Mouse (Mus musculus) MEL (cell line): ENCODE measurements around the gene Krt42. TPM values are rescaled to one million over a fixed set of nuclear protein-coding genes. Genes with fewer than 3 reads are reported as not detected.

Experiments used
- DNase-seq: peaks from one replicate; pipeline ENCODE4 v3.0.0; 2011; ENCODE audit warnings: low read depth, low spot score
- H3K27ac ChIP-seq: 2 replicates; pipeline ENCODE4 v1.5.1; 2012; ENCODE audit warnings: low read depth, mild to moderate bottlenecking, control low read depth, low read length, moderate library complexity; ENCODE audit not compliant: control insufficient read depth
- H3K27me3 ChIP-seq, 2 experiments: fragments of 150-350 bp in 1 of 2; sonication (generic) in 1 of 2; 2 replicates each; pipeline ENCODE4 v1.6.1; 2012; ENCODE audit warnings: low read length in 2 of 2, mild to moderate bottlenecking in 2 of 2, improper control_type of control experiment in 1 of 2, moderate library complexity in 1 of 2; ENCODE audit not compliant: insufficient read depth in 2 of 2, control insufficient read depth in 1 of 2
- H3K36me3 ChIP-seq, 2 experiments: 2 replicates each; pipeline ENCODE4 v1.6.1; 2012 to 2014; ENCODE audit warnings: low read length in 2 of 2, improper control_type of control experiment in 1 of 2, inconsistent platforms in 1 of 2, mild to moderate bottlenecking in 1 of 2; ENCODE audit not compliant: insufficient read depth in 2 of 2, control insufficient read depth in 1 of 2
- H3K4me1 ChIP-seq, 2 experiments: fragments of 150-350 bp in 1 of 2; sonication (generic) in 1 of 2; 2 replicates each; pipeline ENCODE4 v1.6.1; 2012; ENCODE audit warnings: low read length in 2 of 2, improper control_type of control experiment in 1 of 2, mild to moderate bottlenecking in 1 of 2; ENCODE audit not compliant: insufficient read depth in 2 of 2, control insufficient read depth in 1 of 2
- H3K4me3 ChIP-seq, 2 experiments: fragments of 150-350 bp in 1 of 2; sonication (generic) in 1 of 2; 2 replicates each; pipeline ENCODE4 v1.5.1; 2012; ENCODE audit warnings: low read depth in 2 of 2, low read length in 2 of 2, mild to moderate bottlenecking in 2 of 2, moderate library complexity in 2 of 2, control low read depth in 1 of 2, improper control_type of control experiment in 1 of 2; ENCODE audit not compliant: control insufficient read depth in 1 of 2, insufficient read depth in 1 of 2
- H3K79me2 ChIP-seq: 2 replicates; pipeline ENCODE4 v1.6.1; 2012; ENCODE audit warnings: mild to moderate bottlenecking, low read length, moderate library complexity; ENCODE audit not compliant: control insufficient read depth, poor library complexity, insufficient read depth
- H3K9ac ChIP-seq: 2 replicates; pipeline ENCODE4 v1.6.1; 2012; ENCODE audit warnings: low read depth, mild to moderate bottlenecking, control low read depth, low read length, moderate library complexity; ENCODE audit not compliant: control insufficient read depth, poor library complexity, severe bottlenecking
- H3K9me3 ChIP-seq: fragments of 150-350 bp; sonication (generic); replicated peaks from 2 replicates; pipeline ENCODE4 v1.6.1; 2012; ENCODE audit warnings: mild to moderate bottlenecking, low read length, improper control_type of control experiment, moderate library complexity; ENCODE audit not compliant: insufficient read depth
- BHLHE40 ChIP-seq: IDR thresholded peaks from 2 replicates; pipeline ENCODE4 v1.6.1; 2012; ENCODE audit warnings: low read depth, mild to moderate bottlenecking, inconsistent platforms, low read length, improper control_type of control experiment, borderline replicate concordance
- CHD1 ChIP-seq: IDR thresholded peaks from 2 replicates; pipeline ENCODE4 v1.6.1; 2012; ENCODE audit warnings: low read depth, mild to moderate bottlenecking, inconsistent platforms, low read length, improper control_type of control experiment
- CTCF ChIP-seq, 3 experiments: IDR thresholded peaks in 2 of 3; conservative IDR thresholded peaks in 1 of 3; 2 replicates each; pipeline ENCODE4 v1.5.1; 2011 to 2012; ENCODE audit warnings: low read length in 3 of 3, low read depth in 2 of 3, mild to moderate bottlenecking in 2 of 3, improper control_type of control experiment in 1 of 3, inconsistent platforms in 1 of 3, mixed read lengths in 1 of 3, moderate library complexity in 1 of 3; ENCODE audit not compliant: control insufficient read depth in 1 of 3, insufficient read depth in 1 of 3, poor library complexity in 1 of 3, severe bottlenecking in 1 of 3
- ELF1 ChIP-seq: IDR thresholded peaks from 2 replicates; pipeline ENCODE4 v1.6.1; 2014; ENCODE audit warnings: low read depth, mild to moderate bottlenecking, inconsistent platforms, low read length, improper control_type of control experiment, moderate library complexity
- EP300 ChIP-seq, 2 experiments: IDR thresholded peaks; 2 replicates each; pipeline ENCODE4 v1.6.1; 2011; ENCODE audit warnings: improper control_type of control experiment in 2 of 2, low read length in 2 of 2, low read depth in 1 of 2, mild to moderate bottlenecking in 1 of 2
- GABPA ChIP-seq: IDR thresholded peaks from 2 replicates; pipeline ENCODE4 v1.6.1; 2012; ENCODE audit warnings: low read depth, mild to moderate bottlenecking, inconsistent platforms, low read length, improper control_type of control experiment, moderate library complexity
- GATA1 ChIP-seq: IDR thresholded peaks from 2 replicates; pipeline ENCODE4 v1.6.1; 2011; ENCODE audit warnings: low read depth, low read length, improper control_type of control experiment
- HCFC1 ChIP-seq: IDR thresholded peaks from 2 replicates; pipeline ENCODE4 v1.6.1; 2012; ENCODE audit warnings: low read depth, mild to moderate bottlenecking, inconsistent platforms, low read length, improper control_type of control experiment, moderate library complexity
- JUND ChIP-seq: IDR thresholded peaks from 2 replicates; pipeline ENCODE4 v1.6.1; 2011; ENCODE audit warnings: low read depth, mild to moderate bottlenecking, improper control_type of control experiment, low read length
- MAX ChIP-seq: IDR thresholded peaks from 2 replicates; pipeline ENCODE4 v1.6.1; 2011; ENCODE audit warnings: low read length, improper control_type of control experiment
- MAZ ChIP-seq: IDR thresholded peaks from 2 replicates; pipeline ENCODE4 v1.6.1; 2012; ENCODE audit warnings: low read depth, mild to moderate bottlenecking, inconsistent platforms, low read length, improper control_type of control experiment
- MEF2A ChIP-seq: IDR thresholded peaks from 2 replicates; pipeline ENCODE4 v1.6.1; 2014; ENCODE audit warnings: low read depth, mild to moderate bottlenecking, inconsistent platforms, low read length, improper control_type of control experiment; ENCODE audit not compliant: poor library complexity, insufficient replicate concordance, severe bottlenecking; ENCODE audit errors: extremely low read depth
- MXI1 ChIP-seq: IDR thresholded peaks from 2 replicates; pipeline ENCODE4 v1.6.1; 2011; ENCODE audit warnings: mild to moderate bottlenecking, low read depth, low read length, improper control_type of control experiment
- MYB ChIP-seq: IDR thresholded peaks from 2 replicates; pipeline ENCODE4 v1.6.1; 2011; ENCODE audit warnings: mild to moderate bottlenecking, low read depth, low read length, improper control_type of control experiment
- MYC ChIP-seq: IDR thresholded peaks from 2 replicates; pipeline ENCODE4 v1.6.1; 2011; ENCODE audit warnings: low read depth, mild to moderate bottlenecking, low read length, improper control_type of control experiment, moderate library complexity
- NELFE ChIP-seq: IDR thresholded peaks from 2 replicates; pipeline ENCODE4 v1.6.1; 2011; ENCODE audit warnings: low read depth, low read length, improper control_type of control experiment
- POLR2AphosphoS5 ChIP-seq: IDR thresholded peaks from 2 replicates; pipeline ENCODE4 v1.6.1; 2012; ENCODE audit warnings: low read depth, borderline replicate concordance, mild to moderate bottlenecking, inconsistent platforms, low read length, moderate library complexity, mixed read lengths
- RAD21 ChIP-seq: IDR thresholded peaks from 2 replicates; pipeline ENCODE4 v1.6.1; 2011; ENCODE audit warnings: mild to moderate bottlenecking, low read depth, low read length, improper control_type of control experiment
- SIN3A ChIP-seq: IDR thresholded peaks from 2 replicates; pipeline ENCODE4 v1.6.1; 2012; ENCODE audit warnings: low read length, improper control_type of control experiment, inconsistent platforms
- SMC3 ChIP-seq: IDR thresholded peaks from 2 replicates; pipeline ENCODE4 v1.6.1; 2011; ENCODE audit warnings: low read depth, low read length, improper control_type of control experiment
- TBP ChIP-seq: IDR thresholded peaks from 2 replicates; pipeline ENCODE4 v1.8.0; 2011; ENCODE audit warnings: low read depth, low read length, improper control_type of control experiment
- USF1 ChIP-seq: IDR thresholded peaks from 2 replicates; pipeline ENCODE4 v1.6.1; 2014; ENCODE audit warnings: low read depth, mild to moderate bottlenecking, inconsistent platforms, low read length, improper control_type of control experiment, moderate library complexity
- ZC3H11A ChIP-seq: IDR thresholded peaks from 2 replicates; pipeline ENCODE4 v1.6.1; 2012; ENCODE audit warnings: low read depth, mild to moderate bottlenecking, inconsistent platforms, low read length, improper control_type of control experiment
- polyA plus RNA-seq, 2 experiments: library from polyadenylated mRNA; stranded (reverse) in 1 of 2; unstranded in 1 of 2; fragments of >175 nt in 1 of 2; fragments of >200 nt in 1 of 2; gene quantifications; 2 replicates each; pipeline versions ENCODE4 v1.2.1 to v1.2.4; 2012; ENCODE audit warnings: low replicate concordance in 2 of 2, low read depth in 1 of 2; ENCODE audit not compliant: insufficient read length in 2 of 2, insufficient read depth in 1 of 2, missing spikeins in 1 of 2
- total RNA-seq: library from RNA; depleted of rRNA; stranded (reverse); fragments of 300-350 nt; gene quantifications from 2 replicates; pipeline ENCODE4 v1.2.3, GENCODE M21; 2012

The Krt42 gene
- total and polyA plus RNA-seq, 3 experiments, result not detected

DNA sequence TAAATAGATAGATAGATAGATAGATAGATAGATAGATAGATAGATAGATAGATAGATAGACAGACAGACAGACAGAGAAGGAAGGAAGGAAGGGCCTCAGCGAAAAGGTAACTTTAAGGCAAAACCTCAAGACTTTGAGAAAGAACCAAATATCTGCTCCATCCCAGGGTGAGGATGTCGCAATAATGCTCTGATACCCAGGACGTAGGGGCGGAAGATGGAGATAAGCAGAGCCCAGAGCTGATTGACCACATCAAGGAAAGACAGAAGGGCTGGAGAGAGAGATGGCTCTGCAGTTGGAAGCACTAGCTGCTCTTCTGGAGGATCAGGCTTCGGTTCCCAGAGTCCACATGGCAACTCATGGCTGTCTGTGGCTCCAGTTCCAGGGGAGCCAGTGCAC is 31.6 kb upstream of the Krt42 start:
- Histone ChIP-seq H3K9me3 (no peaks in the 10 kb centered on the region), H3K36me3 (peaks cover 0 to 3% of the 10 kb centered on the region in 2 experiments; a peak in 1 of 4 replicates), H3K27ac (no peak overlapping the region), H3K9ac (no peak overlapping the region), H3K4me1 (peaks cover 0 to 3% of the 10 kb centered on the region in 2 experiments; a peak in 2 of 4 replicates)
- no peak for DNase-seq
- TF ChIP-seq BHLHE40 (no peak), NELFE (no peak), MYB (no peak), ELF1 (no peak), RAD21 (no peak), MXI1 (no peak), TBP (no peak), ZC3H11A (no peak), EP300 (IDR thresholded peaks at IDR 0.05; ENCODE audit: low read depth in 1 of 2, low read length in 2 of 2) (no peak), MYC (no peak), CHD1 (no peak)
- TF ChIP-seq, all 39 proteins: peak for 0
- Histone ChIP-seq H3K4me3 (no peak overlapping the region), H3K27me3 (peaks cover 0 to 3% of the 10 kb centered on the region in 2 experiments; a peak in 2 of 4 replicates), H3K79me2 (no peaks in the 10 kb centered on the region)

DNA sequence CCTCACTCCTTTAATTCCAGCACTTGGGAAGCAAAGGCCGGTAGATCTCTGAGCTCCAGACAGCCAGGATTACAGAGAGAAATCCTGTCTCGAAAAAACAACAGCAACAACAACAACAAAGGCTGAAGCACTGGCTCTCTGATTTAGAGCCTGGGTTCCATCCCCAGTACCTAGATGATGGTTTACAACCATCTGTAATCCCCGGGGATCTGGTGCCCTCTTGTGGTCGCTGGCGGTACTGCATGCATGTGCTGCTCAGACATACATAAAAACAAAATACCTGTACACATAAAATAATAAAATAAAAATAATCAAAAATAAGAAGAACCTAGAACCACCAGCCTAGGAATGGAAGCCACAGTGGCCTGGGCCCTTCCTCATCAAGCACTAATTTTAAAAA is 30.6 kb upstream of the Krt42 start:
- H3K27me3 ChIP-seq, result peaks cover 0 to 2% of the 10 kb centered on the region in 2 experiments; a peak in 2 of 4 replicates
- no peaks in the 10 kb centered on the region for H3K79me2 ChIP-seq
- 0 out of 4 replicates have a peak overlapping the region, but pooled peaks of 1 of the 2 experiments have one; percentile 30 for H3K4me3 ChIP-seq
- peaks cover 0 to 3% of the 10 kb centered on the region in 2 experiments; a peak in 2 of 4 replicates for H3K4me1 ChIP-seq
- DNase-seq, result peak; percentile 84
- no peak overlapping the region for H3K27ac ChIP-seq
- TF ChIP-seq GATA1 (no peak), NELFE (no peak), USF1 (no peak), BHLHE40 (peak; percentile 27; the same call in 1 of the 2 replicates), ZC3H11A (0 out of 2 replicates have a peak, but pooled peaks have one; percentile 24), JUND (no peak), TBP (no peak), CTCF (IDR thresholded peaks at IDR 0.05 in 2 of 3, conservative IDR thresholded peaks at IDR 0.05 in 1 of 3; ENCODE audit: control insufficient read depth in 1 of 3, insufficient read depth in 1 of 3, low read depth in 2 of 3, low read length in 3 of 3, poor library complexity in 1 of 3, severe bottlenecking in 1 of 3) (peak; percentile 93 to 98 (median 97)), SIN3A (peak; percentile 27; the same call in 1 of the 2 replicates), MAZ (no peak), RAD21 (peak; percentile 56), EP300 (IDR thresholded peaks at IDR 0.05; ENCODE audit: low read depth in 1 of 2, low read length in 2 of 2) (no peak), HCFC1 (no peak), GABPA (no peak), MAX (no peak), MEF2A (no peak), MYC (0 out of 2 replicates have a peak, but pooled peaks have one; percentile 52), SMC3 (peak; percentile 57), CHD1 (no peak), POLR2AphosphoS5 (no peak)
- H3K9me3 ChIP-seq, result no peaks in the 10 kb centered on the region
- peaks cover 0 to 3% of the 10 kb centered on the region in 2 experiments; a peak in 1 of 4 replicates for H3K36me3 ChIP-seq
- H3K9ac ChIP-seq, result no peak overlapping the region
